Mouse (Mus musculus) cerebellum, adult 11-12 months (tissue): ENCODE measurements at regions not wholly inside any gene's neighbourhood (a gene's known extent, or its start where the extent isn't known, plus 50 kb on each side); places are given as distances from the start of the nearest gene placed in this dataset.
A peak's percentile ranks its signal among the peaks of the same experiment; 100 is the strongest.

ENCODE experiments used
- DNase-seq: peaks from one replicate; pipeline ENCODE4 v3.0.0; 2022

DNA sequence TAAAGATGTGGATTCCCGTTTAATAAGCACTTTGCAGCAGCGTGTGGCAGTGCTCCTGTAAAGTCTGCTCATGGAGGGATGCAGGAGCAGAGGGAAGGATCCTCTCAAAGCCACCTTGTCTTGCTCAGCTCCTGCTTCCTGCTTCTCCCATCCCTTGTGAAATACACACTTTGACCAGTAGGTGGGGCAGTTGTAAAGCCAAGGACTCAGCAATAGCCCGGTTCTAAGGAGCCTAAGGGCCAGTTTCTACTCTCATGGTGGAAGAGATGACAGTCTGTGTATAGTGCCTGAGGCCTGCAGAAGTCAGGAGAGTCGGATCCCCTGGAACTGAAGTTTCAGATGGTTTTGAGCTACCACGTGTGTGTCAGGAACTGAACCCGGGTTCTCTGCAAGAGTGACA, 272.0 kb downstream of the Drd1 start:
- DNase-seq: peak; percentile 36

GRCm38 (mm10) chr13:53779150-53779549, 276.4 kb downstream of the Drd1 start:
- no peak for DNase-seq

- no peak for DNase-seq
Measured at GRCm38 (mm10) chr13:53776421-53776820, 279.1 kb downstream of the Drd1 start.

GRCm38 (mm10) chr13:53775687-53776086, 279.8 kb downstream of the Drd1 start:
- DNase-seq: no peak

GRCm38 (mm10) chr13:53764613-53765243, 290.8 kb downstream of the Drd1 start:
- peak; percentile 21 for DNase-seq

GRCm38 (mm10) chr13:53757576-53758237, 284.8 kb upstream of the Msx2 start:
- no peak for DNase-seq

GRCm38 (mm10) chr13:53756970-53757530, 284.2 kb upstream of the Msx2 start:
- DNase-seq: no peak

DNA sequence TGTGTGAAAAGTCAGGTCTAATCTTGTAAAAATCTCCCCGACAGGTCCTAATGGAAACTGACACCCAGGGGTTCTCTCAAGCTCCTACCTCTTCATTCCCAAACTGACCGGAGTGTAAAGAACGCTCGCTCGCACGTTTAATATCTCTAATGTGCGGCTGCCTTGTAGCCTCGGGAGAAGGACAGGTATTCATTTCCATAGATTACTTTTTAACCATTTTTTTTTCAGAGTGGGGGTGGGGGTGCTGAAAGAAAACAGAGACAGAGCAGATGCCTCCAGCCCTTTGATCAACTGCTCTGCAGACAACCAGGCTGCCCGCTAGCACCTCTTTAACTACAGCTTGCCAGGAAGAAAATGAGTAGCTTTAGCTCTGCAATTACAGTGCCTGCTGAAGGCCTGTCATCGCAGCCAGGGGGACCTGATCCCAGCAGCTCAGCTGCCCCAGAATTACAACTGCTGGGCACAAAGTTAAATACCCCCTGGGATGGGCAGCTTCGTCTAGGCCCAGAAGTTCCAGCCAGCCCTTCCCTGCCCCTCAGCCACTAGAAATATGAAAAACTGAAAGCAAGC, 282.3 kb upstream of the Msx2 start:
- no peak for DNase-seq

DNA sequence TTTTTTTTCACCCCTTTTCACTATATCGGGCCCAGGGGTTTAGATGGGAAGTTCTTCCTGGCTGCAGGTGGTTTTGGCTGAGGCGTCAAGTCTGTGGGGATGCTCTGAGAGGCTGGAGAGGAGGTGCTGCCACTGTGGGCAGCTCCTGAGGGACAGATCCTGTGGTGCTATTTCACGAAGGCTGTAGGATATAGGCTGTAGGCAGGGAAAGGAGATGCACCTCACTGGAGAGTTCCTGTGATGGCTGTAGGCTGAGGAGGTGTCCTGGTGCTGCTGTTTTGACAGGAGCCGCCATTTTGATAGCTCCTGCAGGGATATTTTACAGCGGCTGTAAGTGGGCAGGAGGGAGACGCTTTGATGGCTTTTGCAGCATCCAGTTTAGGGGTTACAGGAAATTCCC, 280.2 kb upstream of the Msx2 start:
- no peak for DNase-seq

DNA sequence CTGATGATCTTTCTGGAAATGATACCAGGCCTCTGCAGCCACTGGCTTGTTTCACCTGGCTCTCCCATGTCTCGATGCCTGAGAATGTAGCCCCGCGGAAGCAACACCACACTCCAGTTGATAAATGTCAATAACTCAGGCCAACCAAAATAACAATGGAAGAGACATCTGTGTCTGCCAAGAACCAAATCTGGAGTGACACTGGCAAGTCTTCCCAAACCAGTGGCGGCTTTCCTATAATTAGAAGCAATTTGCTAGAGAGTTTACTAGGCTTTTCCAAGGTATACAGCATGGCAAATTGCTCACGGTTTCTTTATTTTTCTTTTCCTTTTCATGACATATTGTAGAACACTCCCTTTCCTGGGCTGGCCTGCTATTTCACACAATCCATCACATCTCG, 268.1 kb upstream of the Msx2 start:
- DNase-seq: no peak

DNA sequence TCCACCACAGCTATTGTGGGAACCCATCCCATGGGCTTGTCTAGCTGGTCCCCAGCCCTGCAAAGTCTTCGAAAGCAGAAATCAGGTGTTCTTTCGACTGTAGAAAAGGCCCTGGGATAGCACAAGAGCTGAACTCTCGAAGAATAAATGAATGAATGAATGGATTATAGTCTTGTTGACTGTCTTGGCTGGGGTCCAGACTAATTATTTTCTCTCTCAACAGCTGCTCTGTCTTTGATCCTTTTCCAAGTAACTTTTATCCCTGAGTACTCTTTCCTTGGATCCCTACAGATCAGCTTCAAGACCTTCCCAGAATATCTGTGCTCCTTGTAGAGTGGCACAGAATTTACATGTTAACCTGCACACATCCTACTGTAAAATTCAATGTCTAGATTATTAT, 266.3 kb upstream of the Msx2 start:
- no peak for DNase-seq

GRCm38 (mm10) chr13:53734944-53735343, 262.1 kb upstream of the Msx2 start:
- no peak for DNase-seq

DNA sequence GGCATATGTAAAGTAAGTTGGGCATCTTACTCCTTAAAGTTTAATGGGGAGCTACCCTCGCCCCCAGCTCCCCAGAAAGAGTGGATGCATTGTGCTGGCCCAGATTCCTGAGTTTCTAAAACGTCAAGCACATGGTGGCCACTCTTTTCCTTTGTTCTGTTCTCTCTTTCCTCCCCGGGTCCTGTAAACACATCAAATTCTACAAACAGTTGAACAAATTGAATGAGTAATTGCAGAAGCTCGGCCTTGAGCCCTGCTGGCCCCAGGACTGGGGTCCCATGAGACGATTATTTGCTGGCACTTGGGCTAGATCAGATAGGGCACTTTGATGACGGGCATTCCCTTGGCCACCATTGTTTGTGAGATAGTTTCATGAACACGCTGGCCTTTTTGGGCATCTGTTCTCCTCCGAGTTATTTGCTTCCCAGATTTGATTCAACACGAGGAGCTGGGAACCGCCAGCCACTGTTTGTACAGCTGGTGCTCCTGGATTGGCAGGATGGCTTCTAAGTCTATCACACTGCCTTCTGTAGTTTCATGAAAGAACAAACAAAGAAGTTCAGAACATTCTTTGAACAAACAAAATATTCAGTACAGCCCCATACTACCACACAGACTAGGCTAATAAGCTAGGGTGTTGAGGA, 257.5 kb upstream of the Msx2 start:
- no peak for DNase-seq

DNA sequence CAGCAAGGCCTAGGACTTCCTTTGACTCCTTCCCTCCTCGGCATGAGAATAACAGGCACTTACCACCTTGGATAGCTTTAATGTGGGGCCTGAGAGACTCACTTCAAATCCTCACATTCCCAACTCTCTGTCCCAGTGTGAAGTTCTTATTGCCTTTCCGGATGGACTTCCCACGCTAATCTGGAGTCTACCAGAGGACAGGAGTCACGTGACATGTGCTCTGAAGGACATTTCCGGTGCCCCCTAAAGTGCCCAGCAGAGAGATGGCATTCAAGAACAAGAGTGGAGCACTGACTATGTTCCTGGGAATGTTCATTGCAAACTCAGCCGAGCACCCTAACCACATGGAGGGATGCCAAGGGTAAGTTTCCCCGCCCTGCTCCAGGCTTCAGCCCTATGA, 257.0 kb upstream of the Msx2 start:
- no peak for DNase-seq

DNA sequence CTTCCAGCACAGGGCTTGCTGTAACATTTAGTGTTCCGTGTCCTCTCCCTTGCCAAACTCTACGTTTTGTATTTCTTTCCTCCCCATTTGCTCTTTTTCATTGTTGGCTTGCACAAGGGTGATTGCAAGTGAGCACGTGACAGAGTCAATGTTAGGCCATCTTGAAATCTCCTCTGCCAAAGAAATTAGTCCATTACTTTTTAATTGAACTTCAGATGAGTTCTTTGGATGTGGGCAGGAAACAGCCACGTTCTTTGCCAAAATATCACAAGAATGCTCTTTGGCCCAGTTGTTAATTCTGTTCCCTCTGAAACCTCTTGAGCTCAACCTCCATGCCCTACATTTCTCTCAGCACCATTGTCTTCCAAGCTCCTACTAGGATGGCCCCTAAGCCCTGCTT, 253.2 kb upstream of the Msx2 start:
- DNase-seq: no peak

- DNase-seq: no peak
Measured at GRCm38 (mm10) chr13:53722881-53723280, 250.0 kb upstream of the Msx2 start.

DNA sequence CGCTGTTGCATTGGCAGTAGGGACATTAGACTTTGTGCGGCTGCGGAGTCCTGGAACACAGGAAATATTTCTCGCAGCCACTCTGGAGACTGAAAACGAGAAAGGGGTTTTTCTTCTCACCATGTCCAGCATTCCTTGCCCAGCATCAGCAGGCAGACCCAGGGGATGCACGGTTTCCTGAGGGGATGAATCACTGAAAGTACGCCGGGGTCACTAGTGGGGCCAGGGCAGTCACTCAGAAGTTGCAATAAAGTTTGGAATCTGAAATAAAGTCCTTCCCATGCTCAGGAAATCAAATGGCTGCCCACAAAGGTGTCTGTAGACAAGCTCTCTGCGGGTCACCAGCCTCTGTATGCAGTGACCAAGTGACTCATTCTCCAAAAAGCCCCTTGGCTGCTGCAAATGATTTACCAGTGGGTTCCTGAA, 248.2 kb upstream of the Msx2 start:
- DNase-seq: no peak

- DNase-seq: no peak
Measured at GRCm38 (mm10) chr13:53717582-53717981, 244.7 kb upstream of the Msx2 start.

DNA sequence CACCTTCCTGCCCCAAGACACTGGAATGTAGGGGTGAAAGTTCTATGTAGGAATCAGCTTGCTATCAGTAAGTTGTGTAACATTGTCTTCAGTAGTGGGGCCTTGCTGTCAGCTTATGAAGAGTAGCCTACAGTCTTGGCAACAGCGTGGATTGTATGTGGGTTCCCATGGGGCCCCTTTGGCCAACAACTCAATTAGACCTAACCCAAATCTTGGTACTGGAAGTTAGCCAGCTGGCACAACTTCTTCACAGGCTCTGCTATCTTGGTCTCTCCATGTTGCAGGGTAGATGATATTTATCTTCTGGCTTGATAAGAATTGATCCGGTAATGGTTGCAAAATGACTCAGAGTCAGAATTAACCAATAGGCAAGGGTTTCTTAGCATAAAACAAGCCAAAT, 244.2 kb upstream of the Msx2 start:
- DNase-seq: no peak

- no peak for DNase-seq
Measured at GRCm38 (mm10) chr13:53709062-53709461, 236.2 kb upstream of the Msx2 start.

DNA sequence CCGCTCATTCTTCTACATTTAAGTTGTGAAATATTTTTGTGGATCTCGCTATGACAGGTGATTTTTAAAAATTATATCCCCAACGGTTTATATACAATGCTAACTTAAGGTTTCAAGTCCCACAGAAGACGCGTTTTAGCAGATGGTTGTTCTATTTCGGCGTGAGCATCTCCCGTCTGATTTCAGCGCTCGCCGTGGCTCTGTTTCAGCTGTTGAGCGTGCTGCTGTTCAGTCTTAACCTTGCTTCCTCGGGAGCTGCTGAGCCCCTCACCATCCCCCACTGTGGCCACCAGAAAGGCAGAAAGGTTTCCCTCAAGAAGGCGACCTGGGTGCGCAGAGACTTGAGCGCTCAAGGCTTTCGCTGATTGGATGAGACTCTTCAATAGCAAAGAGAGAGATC, 234.7 kb upstream of the Msx2 start:
- DNase-seq: no peak

- DNase-seq: no peak
Measured at GRCm38 (mm10) chr13:53704104-53704503, 231.2 kb upstream of the Msx2 start.

GRCm38 (mm10) chr13:53700236-53700635, 227.4 kb upstream of the Msx2 start:
- no peak for DNase-seq

GRCm38 (mm10) chr13:53697954-53698353, 225.1 kb upstream of the Msx2 start:
- no peak for DNase-seq
